Mouse (Mus musculus) olfactory bulb, adult 2 months (tissue): ENCODE results near the gene Pik3r1.

Source experiments
- CTCF ChIP-seq: fragments of 200-500 bp; IDR thresholded peaks from 2 replicates; pipeline ENCODE4 v1.5.1; 2012; ENCODE audit warnings: low read depth, mild to moderate bottlenecking, low read length, moderate library complexity; ENCODE audit not compliant: insufficient read depth
- POLR2A ChIP-seq: fragments of 200-500 bp; IDR thresholded peaks from 2 replicates; pipeline ENCODE4 v1.6.1; 2012; ENCODE audit warnings: mild to moderate bottlenecking, low read depth, low read length, moderate library complexity; ENCODE audit not compliant: insufficient read depth

- TF ChIP-seq POLR2A = no peak
- TF ChIP-seq CTCF = no peak
These were observed 7.9 kb downstream of the Pik3r1 start for GRCm38 (mm10) chr13:101760001-101760687.
